12 mouse cellular contexts compared by ENCODE assay signal in genomic region chr2:97414416-97415362, GRCm38 (mm10).
DNase-seq lines count a peak whose midpoint lies in the region; ATAC-seq and TF ChIP-seq lines count a peak whose summit lies in the region.
"Had no signal": no experiment of that assay in that cellular context is flagged by ENCODE, and none has a peak within 500 bp of the region (broad histone marks: within the 10 kb centered on the region; RNA-seq: fewer than 3 reads in every experiment).

No protein-coding gene starts in this region.

- no peak for ATAC-seq in inflammation-experienced regulatory T-cells, adult 6 months

- peak overlapping the region; percentile 76; the same call in 1 of the 2 replicates for H3K27ac ChIP-seq in left cerebral cortex, adult 2 months
- H3K27ac ChIP-seq: liver, embryonic 14.5 days; macrophage had no signal

- intact Hi-C loops in left cerebral cortex, adult 2 months (cut with DNase I) = loop anchor here (2.0 to 10.0 kb wide), 3 partner anchors 130 to 700 kb away; no protein-coding TSS in a partner anchor

- peak; percentile 7 to 18 for DNase-seq in cerebellum, postnatal 25 days
- no peak for DNase-seq in cerebellum, adult 18-20 months
- peak; percentile 76 to 77 for DNase-seq in frontal cortex, adult 2 months (ENCODE audit: extremely low spot score in 1 of 2, low spot score in 1 of 2)
- peak in 1 of 2 experiments; percentile 42 for DNase-seq in left cerebral cortex, adult 2 months (ENCODE audit: extremely low spot score in 1 of 2, low spot score in 2 of 2)
- peak; percentile 37 for DNase-seq in right cerebral cortex, postnatal 25 days
- no peak for DNase-seq in urinary bladder, adult 18-20 months (ENCODE audit: low spot score in 2 of 2)
- DNase-seq in ovary, postnatal 36 days (ENCODE audit: low spot score) = no peak
- DNase-seq: kidney, adult 11 months had no signal

- H3K4me3 ChIP-seq in left cerebral cortex, adult 2 months = no peak overlapping the region
- H3K4me3 ChIP-seq: erythroblast, embryonic 14.5 days had no signal

- no peak for TF ChIP-seq CTCF in left cerebral cortex, adult 2 months (IDR thresholded peaks at IDR 0.05)

Comparison
In these comparisons a context has a peak if more than half of its experiments do, and no peak if none do; other contexts are left out.
1. DNase-seq: peak in cerebellum, postnatal 25 days (2 of 2), frontal cortex, adult 2 months (2 of 2) and right cerebral cortex, postnatal 25 days (single experiment); none in cerebellum, adult 18-20 months (0 of 2), urinary bladder, adult 18-20 months (0 of 2) and ovary, postnatal 36 days (single experiment).